Mouse (Mus musculus): Measurements from ENCODE around the gene Tsn. TPM values are rescaled to one million over a fixed set of nuclear protein-coding genes. Genes with fewer than 3 reads are reported as not detected.

Gene Tsn
- total RNA-seq, 2 experiments from 2014 or later, result 107 to 110 TPM

Other genes with a start within 250 kb of the Tsn start
- gene Gm29106, start 135.2 kb downstream of the Tsn start, total RNA-seq (2021), result not detected
- 10 to 100 TPM; 19.8 to 23.3 TPM for gene Nifk, start 10.1 kb upstream of the Tsn start, total RNA-seq (2021)
- gene Clasp1, start 77.3 kb upstream of the Tsn start, total RNA-seq (2021), result 100 to 1,000 TPM; 106 to 112 TPM

All from left cerebral cortex, postnatal 25 days (tissue).